ENCODE assay signal across 10 mouse cellular contexts in the genomic region with DNA sequence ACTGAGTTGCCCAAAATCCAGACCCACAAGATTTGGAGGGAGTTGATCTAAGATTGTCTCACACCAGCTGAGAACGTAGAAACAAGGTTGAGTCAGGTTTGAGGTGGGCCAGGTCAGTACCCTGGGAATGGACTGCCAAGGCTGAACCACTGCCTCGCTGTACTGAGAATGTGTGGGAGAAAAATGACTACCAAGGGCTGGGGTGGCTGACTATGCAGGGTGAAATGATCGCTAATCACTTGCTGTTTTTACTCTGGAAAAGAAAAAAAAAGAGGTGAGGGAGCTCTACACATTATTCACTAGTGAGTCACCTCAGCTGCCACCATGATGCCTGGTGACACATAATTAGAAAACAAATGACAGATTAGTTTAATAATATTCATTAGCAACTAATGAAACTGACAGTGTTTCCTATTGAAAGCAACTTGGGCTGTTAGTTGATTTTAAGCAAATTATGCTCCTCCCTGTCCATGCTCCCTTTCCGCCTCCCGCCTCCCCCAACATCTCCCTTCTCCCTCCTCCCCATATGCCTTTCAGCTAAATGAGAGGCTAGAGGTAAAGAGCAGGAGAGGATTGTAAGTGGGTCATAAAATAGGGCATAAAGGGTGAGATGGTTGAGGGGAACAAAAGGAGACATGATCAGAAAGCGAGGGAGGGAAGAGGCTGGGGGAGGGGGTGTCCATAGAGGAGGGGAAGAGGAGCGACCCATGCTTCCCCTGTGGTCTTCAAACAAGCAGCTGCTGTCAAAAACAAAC.
DNase-seq lines count a peak whose midpoint lies in the region; ATAC-seq lines count a peak whose summit lies in the region.
"Had no signal": no experiment of that assay in that cellular context is flagged by ENCODE, and none has a peak within 500 bp of the region (broad histone marks: within the 10 kb centered on the region; RNA-seq: fewer than 3 reads in every experiment).

No protein-coding gene starts in this region.

- whole genome bisulfite sequencing in lung, embryonic 16.5 days = 41% methylated on average over 7 of the region's 7 CpGs
- WGBS in hindbrain, embryonic 11.5 days = 48% methylated on average over 7 of the region's 7 CpGs
- WGBS in neural tube, embryonic 13.5 days = 11% methylated on average over 7 of the region's 7 CpGs

- peaks cover 22% of the 10 kb centered on the region for H3K4me1 ChIP-seq in lung, embryonic 16.5 days (replicated peaks; ENCODE audit: control insufficient read depth, insufficient read depth, low read length)
- H3K4me1 ChIP-seq in hindbrain, embryonic 11.5 days (replicated peaks; ENCODE audit: control insufficient read depth, insufficient read depth, low read length) = no peaks in the 10 kb centered on the region
- peaks cover 39% of the 10 kb centered on the region for H3K4me1 ChIP-seq in neural tube, embryonic 13.5 days (replicated peaks)

- no peak overlapping the region for H3K4me3 ChIP-seq in lung, embryonic 16.5 days (ENCODE audit: low read length)
- H3K4me3 ChIP-seq in hindbrain, embryonic 11.5 days (ENCODE audit: low read depth, low read length) = no peak overlapping the region
- H3K4me3 ChIP-seq in neural tube, embryonic 13.5 days = no peak overlapping the region
- H3K4me3 ChIP-seq: limb, embryonic 12.5 days had no signal

- no peak overlapping the region for H3K9ac ChIP-seq in lung, embryonic 16.5 days (ENCODE audit: low read length)
- no peak overlapping the region for H3K9ac ChIP-seq in hindbrain, embryonic 11.5 days (ENCODE audit: low read depth, low read length)
- peak overlapping the region; percentile 45; the same call in 1 of the 2 replicates for H3K9ac ChIP-seq in neural tube, embryonic 13.5 days
- H3K9ac ChIP-seq: limb, embryonic 12.5 days had no signal

- no peaks in the 10 kb centered on the region for H3K36me3 ChIP-seq in lung, embryonic 16.5 days (ENCODE audit: control insufficient read depth, insufficient read depth, low read length)
- no peaks in the 10 kb centered on the region for H3K36me3 ChIP-seq in hindbrain, embryonic 11.5 days (ENCODE audit: control insufficient read depth, insufficient read depth, low read length)
- no peaks in the 10 kb centered on the region for H3K36me3 ChIP-seq in neural tube, embryonic 13.5 days
- H3K36me3 ChIP-seq: limb, embryonic 12.5 days had no signal

- H3K27me3 ChIP-seq in lung, embryonic 16.5 days (ENCODE audit: control insufficient read depth, insufficient read depth, low read depth, low read length) = no peaks in the 10 kb centered on the region
- no peaks in the 10 kb centered on the region for H3K27me3 ChIP-seq in hindbrain, embryonic 11.5 days (ENCODE audit: control insufficient read depth, insufficient read depth, low read length)
- H3K27me3 ChIP-seq in neural tube, embryonic 13.5 days = peaks cover 5% of the 10 kb centered on the region; the same call in 1 of the 2 replicates

- H3K27ac ChIP-seq in lung, embryonic 16.5 days (ENCODE audit: low read length) = no peak overlapping the region
- peak overlapping the region; percentile 2; the same call in 1 of the 2 replicates for H3K27ac ChIP-seq in hindbrain, embryonic 11.5 days (ENCODE audit: low read depth, low read length)
- H3K27ac ChIP-seq in neural tube, embryonic 13.5 days (replicated peaks) = peak overlapping the region; percentile 83
- H3K27ac ChIP-seq: limb, embryonic 12.5 days had no signal

- peak; percentile 12 for DNase-seq in cerebellum, adult 9-10 months
- no peak for DNase-seq in cerebellum, postnatal 25 days
- no peak for DNase-seq in lung, postnatal 36 days
- DNase-seq in hindbrain, embryonic 11.5 days (ENCODE audit: low spot score) = peak; percentile 19
- no peak for DNase-seq in frontal cortex, postnatal 36 days (ENCODE audit: low spot score in 2 of 2)
- DNase-seq in adrenal gland, adult 18-20 months (ENCODE audit: low spot score in 2 of 2) = no peak
- DNase-seq: right cerebral cortex, postnatal 4 days had no signal

- peak; percentile 21; the same call in 1 of the 2 replicates for ATAC-seq in lung, embryonic 16.5 days (ENCODE audit: low read depth)
- ATAC-seq in hindbrain, embryonic 11.5 days (ENCODE audit: low FRiP score) = peak; percentile 82
- peak; percentile 68 for ATAC-seq in neural tube, embryonic 13.5 days (ENCODE audit: low read depth)

- no peak overlapping the region for H3K4me2 ChIP-seq in lung, embryonic 16.5 days (ENCODE audit: low read depth, low read length)
- H3K4me2 ChIP-seq in hindbrain, embryonic 11.5 days (replicated peaks; ENCODE audit: low read depth, low read length) = no peak overlapping the region
- H3K4me2 ChIP-seq in neural tube, embryonic 13.5 days = peak overlapping the region; percentile 39
- H3K4me2 ChIP-seq: limb, embryonic 12.5 days had no signal

- H3K9me3 ChIP-seq in lung, embryonic 16.5 days (ENCODE audit: control insufficient read depth, low read length) = no peaks in the 10 kb centered on the region
- H3K9me3 ChIP-seq in hindbrain, embryonic 11.5 days (ENCODE audit: control insufficient read depth, low read length) = no peaks in the 10 kb centered on the region
- no peaks in the 10 kb centered on the region for H3K9me3 ChIP-seq in neural tube, embryonic 13.5 days
- H3K9me3 ChIP-seq: limb, embryonic 12.5 days had no signal

Comparison
In these comparisons a context has a peak if more than half of its experiments do, and no peak if none do; other contexts are left out.
1. DNase-seq: peak in cerebellum, adult 9-10 months (single experiment) and hindbrain, embryonic 11.5 days (single experiment); none in cerebellum, postnatal 25 days (0 of 2), lung, postnatal 36 days (single experiment), frontal cortex, postnatal 36 days (0 of 2) and adrenal gland, adult 18-20 months (0 of 2).
2. ATAC-seq: peak in every context shown above with its lines; median percentile 82 in hindbrain, embryonic 11.5 days; 68 in neural tube, embryonic 13.5 days; 21 in lung, embryonic 16.5 days.